Mouse (Mus musculus): ENCODE data around the gene Gsdme. TPM values are rescaled to one million over a fixed set of nuclear protein-coding genes. Genes with fewer than 3 reads are reported as not detected.

Gsdme gene
- polyA plus RNA-seq, 2 experiments: 0.70 to 9.5 TPM

DNA sequence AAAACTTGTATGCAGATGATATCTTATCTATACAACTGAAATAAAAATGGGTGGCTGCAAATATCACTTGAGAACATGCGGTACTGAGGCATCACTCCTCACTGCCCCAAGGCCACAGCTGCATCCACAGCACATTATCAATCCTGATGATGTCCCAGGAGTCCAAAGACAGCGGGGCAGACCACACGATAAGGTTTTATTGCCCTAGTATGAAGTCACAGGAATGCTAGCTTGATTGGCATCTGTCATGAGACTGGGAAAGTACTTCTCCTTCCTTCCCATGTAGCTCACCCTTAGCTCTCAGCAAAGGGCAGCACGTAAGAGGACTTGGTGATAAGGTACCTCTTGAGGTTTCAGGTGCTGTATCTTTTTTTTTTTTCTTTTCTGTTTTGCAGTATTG is 19.5 kb downstream of the Gsdme start:
- Histone ChIP-seq H3K4me2 (ENCODE audit: low read depth) (no peak overlapping the region), H3K4me1 (replicated peaks; ENCODE audit: control insufficient read depth in 2 of 2, insufficient read depth in 2 of 2, low read length in 1 of 2) (peaks cover 0 to 13% of the 10 kb centered on the region in 2 experiments; a peak in 3 of 4 replicates), H3K9me3 (ENCODE audit: control insufficient read depth, low read length) (no peaks in the 10 kb centered on the region), H3K9ac (replicated peaks) (no peak overlapping the region), H3K4me3 (ENCODE audit: insufficient read depth in 1 of 2, low read depth in 2 of 2, low read length in 2 of 2) (no peak overlapping the region), H3K36me3 (replicated peaks; ENCODE audit: control insufficient read depth, insufficient read depth, low read depth) (no peaks in the 10 kb centered on the region), H3K27me3 (ENCODE audit: control insufficient read depth, insufficient read depth, low read length) (no peaks in the 10 kb centered on the region), H3K27ac (no peak overlapping the region)
- ATAC-seq (ENCODE audit: insufficient read depth) (no peak), DNase-seq (ENCODE audit: low read depth in 3 of 3, low spot score in 3 of 3) (no peak)
- 47% methylated on average over 4 of the region's 4 CpGs for WGBS (ENCODE audit: insufficient replicate concordance)
- TF ChIP-seq EP300 (IDR thresholded peaks at IDR 0.05; ENCODE audit: low read depth) (no peak), CTCF (IDR thresholded peaks at IDR 0.05; ENCODE audit: low read depth) (no peak)

DNA sequence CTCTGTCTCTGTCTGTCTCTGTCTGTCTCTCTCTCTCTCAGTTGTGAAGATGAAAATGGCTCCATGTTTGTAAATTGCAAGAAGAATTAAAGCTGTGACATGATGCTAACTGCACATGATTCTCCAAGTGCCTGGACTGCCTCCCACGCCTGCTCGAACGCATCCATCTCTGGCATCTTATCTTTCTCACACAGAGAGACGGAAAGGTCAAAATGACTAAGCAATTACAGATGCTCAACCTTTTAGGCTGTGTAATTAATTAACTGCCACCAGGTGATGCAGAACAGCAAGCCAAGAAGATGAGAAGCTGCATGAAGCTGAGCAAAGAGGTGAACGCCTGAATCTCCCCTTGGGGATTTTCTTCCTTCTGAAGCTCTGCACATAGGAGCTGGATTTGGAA is 23.2 kb downstream of the Gsdme start:
- WGBS (ENCODE audit: insufficient replicate concordance): 28% methylated on average over 5 of the region's 5 CpGs
- H3K27ac ChIP-seq: no peak overlapping the region
- ATAC-seq (ENCODE audit: insufficient read depth) (no peak), DNase-seq (ENCODE audit: low read depth in 3 of 3, low spot score in 3 of 3) (no peak)
- H3K36me3 ChIP-seq (replicated peaks; ENCODE audit: control insufficient read depth, insufficient read depth, low read depth): no peaks in the 10 kb centered on the region
- TF ChIP-seq CTCF (IDR thresholded peaks at IDR 0.05; ENCODE audit: low read depth) (no peak), EP300 (IDR thresholded peaks at IDR 0.05; ENCODE audit: low read depth) (peak; percentile 38; the same call in 1 of the 2 replicates)
- H3K9me3 ChIP-seq (ENCODE audit: control insufficient read depth, low read length): no peaks in the 10 kb centered on the region
- no peaks in the 10 kb centered on the region for H3K27me3 ChIP-seq (ENCODE audit: control insufficient read depth, insufficient read depth, low read length)
- no peak overlapping the region for H3K9ac ChIP-seq (replicated peaks)
- H3K4me3 ChIP-seq (ENCODE audit: insufficient read depth in 1 of 2, low read depth in 2 of 2, low read length in 2 of 2): no peak overlapping the region
- no peak overlapping the region for H3K4me2 ChIP-seq (ENCODE audit: low read depth)
- H3K4me1 ChIP-seq (replicated peaks; ENCODE audit: control insufficient read depth in 2 of 2, insufficient read depth in 2 of 2, low read length in 1 of 2): peaks cover 0 to 13% of the 10 kb centered on the region in 2 experiments; a peak in 3 of 4 replicates

DNA sequence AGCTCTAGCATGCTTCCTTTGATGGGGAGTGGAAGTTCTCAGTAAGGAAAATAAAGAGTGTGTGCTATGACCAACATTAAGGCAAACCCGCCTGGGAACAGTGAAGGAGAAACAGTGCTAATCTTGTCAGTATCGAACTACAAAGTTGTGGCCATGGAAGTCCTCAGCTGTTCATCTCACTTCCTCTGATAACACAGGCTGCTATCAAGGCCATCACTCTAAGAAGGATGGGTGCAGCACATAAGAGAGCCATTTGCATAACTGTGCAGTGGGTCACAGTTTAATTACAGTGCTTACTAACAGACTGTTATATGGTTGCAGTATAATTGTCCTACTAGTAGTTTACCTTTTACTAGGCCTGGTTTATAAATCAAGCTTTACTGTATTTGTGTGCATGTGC is 23.8 kb downstream of the Gsdme start:
- no peak overlapping the region for H3K9ac ChIP-seq (replicated peaks)
- H3K4me3 ChIP-seq (ENCODE audit: insufficient read depth in 1 of 2, low read depth in 2 of 2, low read length in 2 of 2): no peak overlapping the region
- ATAC-seq (ENCODE audit: insufficient read depth) (no peak), DNase-seq (ENCODE audit: low read depth in 3 of 3, low spot score in 3 of 3) (no peak)
- H3K4me1 ChIP-seq (replicated peaks; ENCODE audit: control insufficient read depth in 2 of 2, insufficient read depth in 2 of 2, low read length in 1 of 2): peaks cover 0 to 13% of the 10 kb centered on the region in 2 experiments; a peak in 3 of 4 replicates
- H3K27ac ChIP-seq: no peak overlapping the region
- H3K36me3 ChIP-seq (replicated peaks; ENCODE audit: control insufficient read depth, insufficient read depth, low read depth): no peaks in the 10 kb centered on the region
- H3K9me3 ChIP-seq (ENCODE audit: control insufficient read depth, low read length): no peaks in the 10 kb centered on the region
- no peak overlapping the region for H3K4me2 ChIP-seq (ENCODE audit: low read depth)
- WGBS (ENCODE audit: insufficient replicate concordance): 28% methylated on average over 2 of the region's 2 CpGs
- H3K27me3 ChIP-seq (ENCODE audit: control insufficient read depth, insufficient read depth, low read length): no peaks in the 10 kb centered on the region
- TF ChIP-seq EP300 (IDR thresholded peaks at IDR 0.05; ENCODE audit: low read depth) (no peak), CTCF (IDR thresholded peaks at IDR 0.05; ENCODE audit: low read depth) (no peak)

DNA sequence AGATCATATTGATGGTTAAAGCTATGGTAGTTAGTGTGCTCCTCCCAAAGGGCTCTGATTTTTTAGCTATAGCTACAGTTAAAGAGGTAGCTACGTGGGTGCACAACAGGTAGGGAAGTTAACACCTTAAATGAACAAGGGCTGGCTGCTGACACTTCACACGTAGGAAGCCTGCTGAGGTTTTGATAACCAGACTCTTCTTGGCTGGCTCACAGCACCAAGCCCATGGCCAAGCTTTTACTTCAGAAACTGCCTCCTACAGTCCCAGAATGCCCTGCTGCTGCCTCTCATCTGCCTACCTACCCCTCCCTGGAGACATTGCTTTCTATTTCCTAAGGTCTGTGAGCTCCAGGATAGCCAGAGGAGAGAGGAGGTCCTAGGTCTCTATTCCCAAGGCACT is 25.7 kb downstream of the Gsdme start:
- H3K4me2 ChIP-seq (ENCODE audit: low read depth): no peak overlapping the region
- no peak overlapping the region for H3K4me3 ChIP-seq (ENCODE audit: insufficient read depth in 1 of 2, low read depth in 2 of 2, low read length in 2 of 2)
- no peak for TF ChIP-seq EP300 (IDR thresholded peaks at IDR 0.05; ENCODE audit: low read depth)
- no peak for TF ChIP-seq CTCF (IDR thresholded peaks at IDR 0.05; ENCODE audit: low read depth)
- H3K9ac ChIP-seq (replicated peaks): no peak overlapping the region
- WGBS (ENCODE audit: insufficient replicate concordance): 23% methylated on average over 2 of the region's 2 CpGs
- no peaks in the 10 kb centered on the region for H3K36me3 ChIP-seq (replicated peaks; ENCODE audit: control insufficient read depth, insufficient read depth, low read depth)
- peaks cover 0 to 13% of the 10 kb centered on the region in 2 experiments; a peak in 3 of 4 replicates for H3K4me1 ChIP-seq (replicated peaks; ENCODE audit: control insufficient read depth in 2 of 2, insufficient read depth in 2 of 2, low read length in 1 of 2)
- no peaks in the 10 kb centered on the region for H3K27me3 ChIP-seq (ENCODE audit: control insufficient read depth, insufficient read depth, low read length)
- no peak for DNase-seq (ENCODE audit: low read depth in 3 of 3, low spot score in 3 of 3)
- ATAC-seq (ENCODE audit: insufficient read depth): no peak
- no peaks in the 10 kb centered on the region for H3K9me3 ChIP-seq (ENCODE audit: control insufficient read depth, low read length)
- no peak overlapping the region for H3K27ac ChIP-seq

DNA sequence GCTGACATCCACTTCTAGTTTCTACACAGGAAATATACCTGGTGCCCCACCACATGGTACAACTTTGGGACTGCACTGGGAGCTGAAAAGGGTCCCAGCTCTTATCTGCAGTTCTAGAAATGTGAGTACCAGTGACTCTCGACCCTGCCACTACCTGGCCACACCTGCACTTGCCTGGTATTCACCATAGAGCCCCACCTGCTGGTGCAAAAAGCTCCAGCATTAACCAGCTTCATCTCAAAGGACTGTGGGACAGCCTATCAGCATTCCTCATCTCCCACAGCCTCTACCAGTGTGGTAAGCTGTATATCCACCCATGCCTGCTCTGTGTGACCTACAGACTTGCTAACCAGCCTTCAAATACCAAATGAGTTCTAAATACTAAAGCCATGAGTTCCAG is 30.7 kb downstream of the Gsdme start:
- Histone ChIP-seq H3K9me3 (ENCODE audit: control insufficient read depth, low read length) (no peaks in the 10 kb centered on the region), H3K4me1 (replicated peaks; ENCODE audit: control insufficient read depth in 2 of 2, insufficient read depth in 2 of 2, low read length in 1 of 2) (no peaks in the 10 kb centered on the region), H3K36me3 (replicated peaks; ENCODE audit: control insufficient read depth, insufficient read depth, low read depth) (no peaks in the 10 kb centered on the region), H3K27ac (no peak overlapping the region), H3K4me2 (ENCODE audit: low read depth) (no peak overlapping the region), H3K4me3 (ENCODE audit: insufficient read depth in 1 of 2, low read depth in 2 of 2, low read length in 2 of 2) (no peak overlapping the region), H3K27me3 (ENCODE audit: control insufficient read depth, insufficient read depth, low read length) (no peaks in the 10 kb centered on the region), H3K9ac (replicated peaks) (no peak overlapping the region)
- DNase-seq (ENCODE audit: low read depth in 3 of 3, low spot score in 3 of 3) (no peak), ATAC-seq (ENCODE audit: insufficient read depth) (no peak)
- TF ChIP-seq CTCF (IDR thresholded peaks at IDR 0.05; ENCODE audit: low read depth) (0 out of 2 replicates have a peak, but pooled peaks have one; percentile 10), EP300 (IDR thresholded peaks at IDR 0.05; ENCODE audit: low read depth) (no peak)
- 25% methylated on average over 1 of the region's 1 CpGs for WGBS (ENCODE audit: insufficient replicate concordance)

Data from liver, embryonic 14.5 days (tissue).